Mouse (Mus musculus) liver, adult 10 weeks (tissue): Measurements from ENCODE around the gene Zdhhc11. TPM values are rescaled to one million over a fixed set of nuclear protein-coding genes. Genes with fewer than 3 reads are reported as not detected.

Source experiments
- polyA plus RNA-seq: library from polyadenylated mRNA; stranded (reverse); fragments of 350-450 nt; fragmentation: Illumina TruSeq; extraction: RNeasy Lipid Tissue Mini Kit (QIAGEN cat#74804); gene quantifications from one replicate; pipeline ENCODE4 v1.2.3, GENCODE M21; 2014; ENCODE audit warnings: low read depth, low replicate concordance

Gene Zdhhc11
- polyA plus RNA-seq = not detected

DNA sequence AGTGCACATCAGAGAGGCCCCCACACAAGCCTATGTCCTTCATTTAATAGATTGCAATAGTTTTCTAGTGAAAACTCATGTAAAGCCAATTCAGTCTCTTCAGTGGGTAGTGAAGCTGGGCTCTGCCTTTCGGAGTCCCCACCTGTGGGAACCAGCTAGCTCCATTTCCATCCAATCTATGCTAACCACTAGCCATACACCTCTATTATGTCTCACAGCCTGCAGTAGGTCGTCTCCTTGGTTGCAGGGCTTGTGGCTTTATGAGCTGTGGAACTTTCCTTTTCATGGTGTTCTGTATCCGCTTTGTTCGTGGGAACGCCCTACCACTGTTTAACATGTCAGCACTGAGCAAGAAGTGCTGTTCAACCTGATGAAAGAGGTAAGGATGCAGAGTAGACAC, at the start of gene Zdhhc11:
Zdhhc11 (plus strand) TSS at position 301 of the 400 bp plus-strand sequence.

GRCm38 (mm10) chr13:73937321-73938176, 26.1 kb upstream of the Zdhhc11 start, which contains the start of the genes Trip13 and Brd9:
Gene Trip13 (minus strand): TSS chr13:73937784.
Gene Brd9 (plus strand): TSS chr13:73937811.

GRCm38 (mm10) chr13:74008948-74009718, 45.5 kb downstream of the Zdhhc11 start, which contains the start of gene Tppp:
Gene Tppp (plus strand): TSS chr13:74009407.

Other genes starting within 250 kb of the Zdhhc11 start
- gene Slc12a7, start 230.8 kb upstream of the Zdhhc11 start, polyA plus RNA-seq = 10.2 TPM
- gene Nkd2, start 116.2 kb upstream of the Zdhhc11 start, polyA plus RNA-seq = not detected
- gene Trip13, start 26.1 kb upstream of the Zdhhc11 start, polyA plus RNA-seq = 0.87 TPM
- gene Brd9, start 26.0 kb upstream of the Zdhhc11 start, polyA plus RNA-seq = 6.6 TPM
- gene Tppp, start 45.6 kb downstream of the Zdhhc11 start, polyA plus RNA-seq = 4.2 TPM
- 0.66 TPM for gene Cep72, start 98.4 kb downstream of the Zdhhc11 start, polyA plus RNA-seq
- not detected for gene Slc9a3, start 157.6 kb downstream of the Zdhhc11 start, polyA plus RNA-seq
- 16.1 TPM for gene Exoc3, start 244.9 kb downstream of the Zdhhc11 start, polyA plus RNA-seq